Comparison of ENCODE assay signal across 15 mouse cellular contexts in genomic region chr3:102636674-102637073, GRCm38 (mm10).
A peak's percentile ranks its signal among the peaks of the same experiment; 100 is the strongest.
DNase-seq lines count a peak whose midpoint lies in the region; ATAC-seq lines count a peak whose summit lies in the region.
"Had no signal": no experiment of that assay in that cellular context is flagged by ENCODE, and none has a peak within 500 bp of the region (broad histone marks: within the 10 kb centered on the region; RNA-seq: fewer than 3 reads in every experiment).

No protein-coding gene starts in this region.

- peaks cover 6% of the 10 kb centered on the region; the same call in 1 of the 2 replicates for H3K4me1 ChIP-seq in lung, embryonic 16.5 days (replicated peaks; ENCODE audit: control insufficient read depth, insufficient read depth, low read length)
- peaks cover 18% of the 10 kb centered on the region for H3K4me1 ChIP-seq in limb, embryonic 15.5 days
- H3K4me1 ChIP-seq: hindbrain, embryonic 12.5 days; neural tube, embryonic 15.5 days had no signal

- peak overlapping the region; percentile 46 for H3K27ac ChIP-seq in lung, embryonic 16.5 days (ENCODE audit: low read length)
- 0 out of 2 replicates have a peak overlapping the region, but pooled peaks have one; percentile 38 for H3K27ac ChIP-seq in limb, embryonic 15.5 days
- H3K27ac ChIP-seq: hindbrain, embryonic 12.5 days; liver, embryonic 14.5 days; neural tube, embryonic 15.5 days had no signal

- H3K9me3 ChIP-seq in lung, embryonic 16.5 days (ENCODE audit: control insufficient read depth, low read length), result no peaks in the 10 kb centered on the region
- H3K9me3 ChIP-seq in limb, embryonic 15.5 days, result no peaks in the 10 kb centered on the region
- H3K9me3 ChIP-seq: hindbrain, embryonic 12.5 days; neural tube, embryonic 15.5 days had no signal

- no peaks in the 10 kb centered on the region for H3K27me3 ChIP-seq in lung, embryonic 16.5 days (ENCODE audit: control insufficient read depth, insufficient read depth, low read depth, low read length)
- no peaks in the 10 kb centered on the region for H3K27me3 ChIP-seq in limb, embryonic 15.5 days
- H3K27me3 ChIP-seq: hindbrain, embryonic 12.5 days; neural tube, embryonic 15.5 days had no signal

- H3K36me3 ChIP-seq in lung, embryonic 16.5 days (ENCODE audit: control insufficient read depth, insufficient read depth, low read length), result no peaks in the 10 kb centered on the region
- no peaks in the 10 kb centered on the region for H3K36me3 ChIP-seq in limb, embryonic 15.5 days
- H3K36me3 ChIP-seq: hindbrain, embryonic 12.5 days; neural tube, embryonic 15.5 days had no signal

- intact Hi-C loops in heart, postnatal 25 days (cut with DNase I), result no loop called here

- H3K4me3 ChIP-seq in lung, embryonic 16.5 days (ENCODE audit: low read length), result no peak overlapping the region
- no peak overlapping the region for H3K4me3 ChIP-seq in limb, embryonic 15.5 days
- H3K4me3 ChIP-seq: hindbrain, embryonic 12.5 days; neural tube, embryonic 15.5 days had no signal

- 50% methylated on average over 4 of the region's 4 CpGs for WGBS in lung, embryonic 16.5 days
- 32% methylated on average over 4 of the region's 4 CpGs for WGBS in limb, embryonic 15.5 days

- DNase-seq in adrenal gland, adult 2 months, result peak; percentile 22
- DNase-seq in adrenal gland, adult 8-10 months, result no peak
- peak; percentile 9 to 30 for DNase-seq in heart, adult 9 months (ENCODE audit: low spot score in 2 of 2)
- no peak for DNase-seq in heart, postnatal 25 days (ENCODE audit: low spot score)
- DNase-seq in lung, postnatal 14 days, result no peak
- DNase-seq in left cerebral cortex, adult 8-10 months (ENCODE audit: low spot score in 2 of 2), result no peak
- DNase-seq: cerebellum, adult 2 months; kidney, adult 11 months; retina, postnatal 1 day; spleen, adult 18-20 months had no signal

- no peak overlapping the region for H3K4me2 ChIP-seq in lung, embryonic 16.5 days (ENCODE audit: low read depth, low read length)
- no peak overlapping the region for H3K4me2 ChIP-seq in limb, embryonic 15.5 days
- H3K4me2 ChIP-seq: hindbrain, embryonic 12.5 days; neural tube, embryonic 15.5 days had no signal

- no peak overlapping the region for H3K9ac ChIP-seq in lung, embryonic 16.5 days (ENCODE audit: low read length)
- H3K9ac ChIP-seq in limb, embryonic 15.5 days, result no peak overlapping the region
- H3K9ac ChIP-seq: hindbrain, embryonic 12.5 days; liver, embryonic 14.5 days; neural tube, embryonic 15.5 days had no signal

- peak; percentile 85 for ATAC-seq in lung, embryonic 16.5 days (ENCODE audit: low read depth)
- peak; percentile 69 for ATAC-seq in limb, embryonic 15.5 days (ENCODE audit: insufficient number of reproducible peaks, low FRiP score, low TSS enrichment, low read depth)

Comparison
In these comparisons a context has a peak if more than half of its experiments do, and no peak if none do; other contexts are left out.
1. DNase-seq: peak in adrenal gland, adult 2 months (single experiment) and heart, adult 9 months (2 of 2); none in adrenal gland, adult 8-10 months (single experiment), heart, postnatal 25 days (single experiment), lung, postnatal 14 days (single experiment) and left cerebral cortex, adult 8-10 months (0 of 2).